Mouse (Mus musculus) heart, embryonic 13.5 days (tissue): ENCODE results near the gene Gm12569. TPM values are rescaled to one million over a fixed set of nuclear protein-coding genes. Genes with fewer than 3 reads are reported as not detected.

Experiments used
- ATAC-seq: fragments of 200-750 bp; cut with Nextera tagmentation; 2 replicates; pipeline ENCODE4 v1.8.0; 2017; ENCODE audit warnings: moderate TSS enrichment; ENCODE audit not compliant: insufficient number of reproducible peaks, low FRiP score, low TSS enrichment; ENCODE audit errors: extremely low read depth
- H3K27ac ChIP-seq: fragments of 300-500 bp; sonication (generic); replicated peaks from 2 replicates; pipeline ENCODE4 v1.5.1; 2015; ENCODE audit warnings: moderate library complexity, mild to moderate bottlenecking, inconsistent platforms
- H3K27me3 ChIP-seq: fragments of 300-500 bp; sonication (generic); replicated peaks from 2 replicates; pipeline ENCODE4 v1.6.1; 2015; ENCODE audit warnings: mild to moderate bottlenecking, inconsistent platforms
- H3K36me3 ChIP-seq: fragments of 300-500 bp; sonication (generic); 2 replicates; pipeline ENCODE4 v1.6.1; 2015; ENCODE audit warnings: mild to moderate bottlenecking, inconsistent platforms
- H3K4me1 ChIP-seq: fragments of 300-500 bp; sonication (generic); 2 replicates; pipeline ENCODE4 v1.6.1; 2015; ENCODE audit warnings: inconsistent platforms
- H3K4me2 ChIP-seq: fragments of 300-500 bp; sonication (generic); 2 replicates; pipeline ENCODE4 v1.6.1; 2015; ENCODE audit warnings: inconsistent platforms, mild to moderate bottlenecking, moderate library complexity
- H3K4me3 ChIP-seq: fragments of 300-500 bp; sonication (generic); 2 replicates; pipeline ENCODE4 v1.5.1; 2015; ENCODE audit warnings: moderate library complexity, mild to moderate bottlenecking, inconsistent platforms
- H3K9ac ChIP-seq: fragments of 300-500 bp; sonication (generic); 2 replicates; pipeline ENCODE4 v1.6.1; 2015; ENCODE audit warnings: inconsistent platforms, mild to moderate bottlenecking, moderate library complexity
- H3K9me3 ChIP-seq: fragments of 300-500 bp; sonication (generic); 2 replicates; pipeline ENCODE4 v1.6.1; 2016; ENCODE audit warnings: inconsistent platforms
- WGBS: fragments of 180-500 bp; shearing (Covaris S2); methylation state at CpG from one replicate; pipeline ENCODE4 v1.1.7; 2015; ENCODE audit warnings: mixed read lengths; 5-methylcytosine and 5-hydroxymethylcytosine counted together
- polyA plus RNA-seq: library from polyadenylated mRNA; unstranded; fragments of >200 nt; fragmentation: Nextera tagmentation; extraction: Ambion mirVana; gene quantifications from 2 replicates; pipeline ENCODE4 v1.2.1, GENCODE M21; 2015

Gm12569 gene
- polyA plus RNA-seq, result not detected in 2 replicates

GRCm38 (mm10) chr11:51220308-51220707 is at the start of gene Gm12569:
Gene Gm12569 (plus strand): TSS chr11:51220473.
- Histone ChIP-seq H3K27ac (no peak within 1 kb of the TSS), H3K4me2 (no peak within 1 kb of the TSS), H3K9ac (no peak within 1 kb of the TSS), H3K36me3 (no peaks in the 10 kb centered on the region), H3K4me1 (no peaks in the 10 kb centered on the region), H3K9me3 (no peaks in the 10 kb centered on the region), H3K27me3 (no peaks in the 10 kb centered on the region), H3K4me3 (no peak within 1 kb of the TSS)
- no peak for ATAC-seq
- 84% methylated on average over 11 of the region's 11 CpGs for WGBS

GRCm38 (mm10) chr11:51202726-51203125 is 17.5 kb upstream of the Gm12569 start:
- Histone ChIP-seq H3K27me3 (no peaks in the 10 kb centered on the region), H3K9ac (no peak overlapping the region), H3K4me1 (no peaks in the 10 kb centered on the region), H3K4me3 (no peak overlapping the region), H3K9me3 (no peaks in the 10 kb centered on the region), H3K4me2 (no peak overlapping the region), H3K27ac (no peak overlapping the region), H3K36me3 (no peaks in the 10 kb centered on the region)
- WGBS, result 72% methylated on average over 5 of the region's 5 CpGs
- ATAC-seq, result no peak

- Histone ChIP-seq H3K27me3 (no peaks in the 10 kb centered on the region), H3K36me3 (no peaks in the 10 kb centered on the region), H3K9ac (no peak overlapping the region), H3K9me3 (no peaks in the 10 kb centered on the region; the same call in 1 of the 2 replicates), H3K4me2 (no peak overlapping the region), H3K27ac (no peak overlapping the region), H3K4me1 (no peaks in the 10 kb centered on the region), H3K4me3 (no peak overlapping the region)
- WGBS, result 54% methylated on average over 3 of the region's 3 CpGs
- no peak for ATAC-seq
These were observed 12.5 kb upstream of the Gm12569 start for GRCm38 (mm10) chr11:51207758-51208157.

DNA sequence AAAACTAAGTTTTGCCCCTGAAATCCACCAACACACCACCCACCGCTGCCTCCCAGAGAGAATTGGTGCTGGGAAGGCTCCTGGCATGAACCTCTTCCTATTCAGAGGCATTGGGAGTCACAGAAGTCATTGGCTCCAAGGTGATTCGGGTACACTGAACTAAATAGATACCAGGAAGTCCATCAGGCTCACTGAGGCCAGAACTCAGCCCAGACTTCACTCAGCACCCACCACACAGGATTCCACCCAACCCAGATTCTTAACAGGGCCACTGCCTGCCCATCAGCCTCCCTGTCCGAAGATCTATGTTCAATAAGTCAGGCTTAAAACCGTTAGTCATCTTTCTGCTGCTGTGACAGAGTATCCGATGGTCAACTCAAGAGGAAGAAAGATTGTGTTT is 8.8 kb upstream of the Gm12569 start:
- H3K4me2 ChIP-seq, result no peak overlapping the region
- no peak overlapping the region for H3K4me3 ChIP-seq
- H3K27ac ChIP-seq, result no peak overlapping the region
- no peaks in the 10 kb centered on the region for H3K36me3 ChIP-seq
- WGBS, result 77% methylated on average over 5 of the region's 5 CpGs
- no peaks in the 10 kb centered on the region for H3K27me3 ChIP-seq
- no peaks in the 10 kb centered on the region; the same call in 1 of the 2 replicates for H3K9me3 ChIP-seq
- no peak for ATAC-seq
- H3K4me1 ChIP-seq, result no peaks in the 10 kb centered on the region
- H3K9ac ChIP-seq, result no peak overlapping the region

- no peak overlapping the region for H3K9ac ChIP-seq
- H3K4me2 ChIP-seq, result no peak overlapping the region
- no peaks in the 10 kb centered on the region for H3K36me3 ChIP-seq
- no peaks in the 10 kb centered on the region; the same call in 1 of the 2 replicates for H3K9me3 ChIP-seq
- H3K4me3 ChIP-seq, result no peak overlapping the region
- no peaks in the 10 kb centered on the region for H3K27me3 ChIP-seq
- WGBS, result 81% methylated on average over 7 of the region's 7 CpGs
- ATAC-seq, result no peak
- no peaks in the 10 kb centered on the region for H3K4me1 ChIP-seq
- no peak overlapping the region for H3K27ac ChIP-seq
These were observed 6.3 kb upstream of the Gm12569 start for GRCm38 (mm10) chr11:51214021-51214420.

DNA sequence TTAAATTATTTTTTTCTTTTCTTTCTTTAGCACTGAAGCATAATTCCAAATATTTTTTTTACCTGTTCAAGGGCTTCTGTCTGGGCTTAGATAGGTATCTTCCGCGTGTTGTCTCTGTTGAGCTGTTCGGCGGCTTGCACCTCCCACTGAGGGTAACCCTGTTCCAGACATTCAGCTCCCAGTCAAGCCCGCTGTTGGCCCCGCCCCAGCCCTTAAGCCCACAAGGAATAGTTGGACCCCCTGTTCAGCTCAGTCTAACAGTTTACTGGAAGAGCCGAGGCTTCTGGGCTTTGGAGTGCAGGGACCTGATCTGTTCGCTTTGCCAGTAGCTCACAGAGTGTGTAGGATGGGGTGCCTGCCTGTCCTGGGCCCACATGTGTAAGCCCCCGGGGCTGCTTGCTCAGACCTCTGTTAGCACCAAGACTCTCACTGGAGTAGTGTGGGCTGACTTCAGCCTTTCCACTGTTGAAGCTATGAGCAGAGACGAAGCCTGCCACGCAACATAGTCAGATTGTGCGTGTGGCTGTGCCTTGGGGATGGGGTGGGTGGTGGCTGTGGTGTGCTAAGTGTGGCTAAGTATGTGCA is 785 bp upstream of the Gm12569 start:
- Histone ChIP-seq H3K27me3 (no peaks in the 10 kb centered on the region), H3K4me1 (no peaks in the 10 kb centered on the region), H3K4me2 (no peak overlapping the region), H3K36me3 (no peaks in the 10 kb centered on the region), H3K27ac (no peak overlapping the region), H3K4me3 (no peak overlapping the region), H3K9ac (no peak overlapping the region), H3K9me3 (no peaks in the 10 kb centered on the region)
- no peak for ATAC-seq
- WGBS, result 74% methylated on average over 12 of the region's 12 CpGs

GRCm38 (mm10) chr11:51227104-51227503 is 6.8 kb downstream of the Gm12569 start:
- WGBS, result 73% methylated on average over 4 of the region's 4 CpGs
- H3K4me3 ChIP-seq, result no peak overlapping the region

GRCm38 (mm10) chr11:51234626-51235025 is 14.4 kb downstream of the Gm12569 start:
- Histone ChIP-seq H3K27ac (no peak overlapping the region), H3K36me3 (no peaks in the 10 kb centered on the region), H3K4me2 (no peak overlapping the region), H3K4me1 (no peaks in the 10 kb centered on the region), H3K4me3 (no peak overlapping the region), H3K9me3 (no peaks in the 10 kb centered on the region), H3K9ac (no peak overlapping the region), H3K27me3 (no peaks in the 10 kb centered on the region)
- no peak for ATAC-seq
- WGBS, result 78% methylated on average over 9 of the region's 9 CpGs

More at GRCm38 (mm10) chr11:51227104-51227503, 6.8 kb downstream of the Gm12569 start:
- Histone ChIP-seq H3K27me3 (no peaks in the 10 kb centered on the region), H3K9ac (no peak overlapping the region), H3K4me2 (no peak overlapping the region), H3K9me3 (no peaks in the 10 kb centered on the region), H3K36me3 (no peaks in the 10 kb centered on the region), H3K27ac (no peak overlapping the region), H3K4me1 (no peaks in the 10 kb centered on the region)
- no peak for ATAC-seq

DNA sequence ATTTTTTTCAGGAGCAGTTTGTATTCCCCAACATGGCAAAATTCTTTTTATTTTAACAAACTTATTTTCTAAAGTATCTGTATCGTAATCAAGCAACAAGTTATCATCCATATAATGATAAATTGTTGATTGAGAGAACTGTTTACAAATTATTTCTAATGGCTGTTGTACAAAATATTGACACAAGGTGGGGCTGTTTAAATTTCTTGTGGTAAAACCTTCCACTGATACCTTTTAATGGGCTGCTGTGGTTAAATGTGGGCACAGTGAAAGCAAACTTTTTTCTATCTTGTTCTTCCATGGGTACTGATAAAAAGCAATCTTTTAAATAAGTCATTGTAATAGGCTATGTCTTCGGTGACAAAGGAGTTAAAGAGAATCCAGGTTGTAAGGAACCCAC is 22.6 kb downstream of the Gm12569 start:
- no peak overlapping the region for H3K4me2 ChIP-seq
- no peaks in the 10 kb centered on the region for H3K27me3 ChIP-seq
- no peak for ATAC-seq
- 0 out of 2 replicates have a peak, but pooled peaks cover 5% of the 10 kb centered on the region for H3K9me3 ChIP-seq
- no peak overlapping the region for H3K4me3 ChIP-seq
- no peaks in the 10 kb centered on the region for H3K36me3 ChIP-seq
- H3K9ac ChIP-seq, result no peak overlapping the region
- WGBS, result 70% methylated on average over 2 of the region's 2 CpGs
- no peak overlapping the region for H3K27ac ChIP-seq
- H3K4me1 ChIP-seq, result no peaks in the 10 kb centered on the region

GRCm38 (mm10) chr11:51257006-51257405 is 36.7 kb downstream of the Gm12569 start:
- H3K36me3 ChIP-seq, result no peaks in the 10 kb centered on the region
- WGBS, result 78% methylated on average over 4 of the region's 4 CpGs
- no peak overlapping the region for H3K9ac ChIP-seq
- H3K4me2 ChIP-seq, result no peak overlapping the region
- H3K27ac ChIP-seq, result no peak overlapping the region
- no peaks in the 10 kb centered on the region for H3K27me3 ChIP-seq
- ATAC-seq, result no peak
- H3K9me3 ChIP-seq, result no peaks in the 10 kb centered on the region
- H3K4me1 ChIP-seq, result peaks cover 1% of the 10 kb centered on the region; the same call in 1 of the 2 replicates
- H3K4me3 ChIP-seq, result no peak overlapping the region

- Histone ChIP-seq H3K4me2 (peak within 1 kb of the TSS; percentile 94), H3K27ac (peak within 1 kb of the TSS; percentile 98), H3K9me3 (no peaks in the 10 kb centered on the region), H3K36me3 (peaks cover under 1% of the 10 kb centered on the region; the same call in 1 of the 2 replicates), H3K27me3 (no peaks in the 10 kb centered on the region), H3K4me3 (peak within 1 kb of the TSS; percentile 68), H3K9ac (peak within 1 kb of the TSS; percentile 92), H3K4me1 (peaks cover 37% of the 10 kb centered on the region)
- 77% methylated on average over 3 of the region's 3 CpGs for WGBS
- no peak for ATAC-seq
These were observed 41.5 kb downstream of the Gm12569 start, which contains the start of gene Clk4 for GRCm38 (mm10) chr11:51261680-51262219. Gene Clk4 (plus strand): TSS chr11:51261730.
